Mouse (Mus musculus): ENCODE data around the gene Vmn1r93.
"Not testable (repeated sequence)": the region's sequence is repeated elsewhere in the genome, so short reads cannot be mapped to it uniquely, and the experiment has no call there.

The Vmn1r93 gene

GRCm38 (mm10) chr7:20138988-20139387, at the start of gene Vmn1r93:
Gene Vmn1r93 (minus strand): TSS chr7:20139088.
- not testable (repeated sequence) for DNase-seq (ENCODE audit: low spot score)

DNA sequence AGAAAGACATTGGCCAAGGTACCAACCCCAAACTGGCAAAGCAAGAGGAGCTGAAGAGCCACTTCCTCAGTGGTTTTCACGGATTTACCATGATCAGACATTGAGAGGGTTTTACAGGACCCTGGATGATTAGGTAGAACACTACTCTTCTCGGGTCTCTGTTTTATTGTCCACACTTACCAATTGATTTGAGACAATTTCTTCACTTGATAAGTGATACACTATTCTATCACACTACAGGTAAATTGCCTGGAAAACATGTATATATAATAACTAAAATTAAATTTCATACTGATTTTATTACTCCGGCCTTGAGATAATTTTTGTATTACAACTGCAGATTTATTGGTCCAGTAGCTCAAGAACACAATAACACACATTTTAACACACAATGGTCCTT, 29.4 kb upstream of the Vmn1r93 start, which contains the start of gene Vmn1r94:
TSS of gene Vmn1r94 (minus strand) at position 101 of the 400 bp plus-strand sequence.
- DNase-seq (ENCODE audit: low spot score): not testable (repeated sequence)

GRCm38 (mm10) chr7:20122479-20122878, 16.4 kb downstream of the Vmn1r93 start, which contains the start of gene Gm16442:
Gene Gm16442 (minus strand): TSS chr7:20122579.
- DNase-seq (ENCODE audit: low spot score): not testable (repeated sequence)

GRCm38 (mm10) chr7:20099380-20099779, 39.5 kb downstream of the Vmn1r93 start, which contains the start of gene Vmn1r91:
Gene Vmn1r91 (plus strand): TSS chr7:20099680.
- not testable (repeated sequence) for DNase-seq (ENCODE audit: low spot score)
